In the genomic region with DNA sequence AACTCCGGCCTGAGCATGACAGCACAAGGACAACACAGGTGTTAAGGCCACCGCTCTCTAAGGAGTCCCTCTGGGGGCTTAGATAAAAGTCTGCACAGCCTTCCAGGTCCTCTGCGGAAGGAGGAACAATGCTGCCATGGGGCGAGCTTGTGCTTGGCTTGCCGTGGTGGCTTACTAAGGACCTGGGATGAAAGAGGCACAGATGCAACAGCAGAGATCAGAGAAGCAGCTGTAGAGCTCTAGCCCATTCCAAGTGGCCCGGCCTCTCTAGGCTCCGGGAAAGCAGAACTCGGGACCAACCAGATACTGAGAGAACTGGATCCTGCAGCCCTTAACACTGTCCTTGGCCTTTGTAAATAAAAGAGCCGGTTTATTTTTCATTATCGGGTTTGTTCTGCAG, we compare ENCODE assay signal across 14 mouse cellular contexts. TPM values are rescaled to one million over a fixed set of nuclear protein-coding genes. Genes with fewer than 3 reads are reported as not detected.
DNase-seq lines count a peak whose midpoint lies in the region; ATAC-seq lines count a peak whose summit lies in the region.
"Had no signal": no experiment of that assay in that cellular context is flagged by ENCODE, and none has a peak within 500 bp of the region (broad histone marks: within the 10 kb centered on the region; RNA-seq: fewer than 3 reads in every experiment).

No protein-coding gene starts in this region.

- 65% methylated on average over 10 of the region's 10 CpGs for WGBS in heart, embryonic 13.5 days
- WGBS in liver, embryonic 16.5 days (ENCODE audit: insufficient replicate concordance), result 65% methylated on average over 10 of the region's 10 CpGs

- H3K27ac ChIP-seq in heart, embryonic 13.5 days (replicated peaks), result peak overlapping the region; percentile 64
- H3K27ac ChIP-seq in liver, embryonic 16.5 days (ENCODE audit: low read length), result peak overlapping the region; percentile 88
- H3K27ac ChIP-seq: left cerebral cortex, adult 2 months; macrophage; neural tube, embryonic 13.5 days had no signal

- peak overlapping the region; percentile 51; the same call in 1 of the 2 replicates for H3K9ac ChIP-seq in heart, embryonic 13.5 days
- peak overlapping the region; percentile 66 for H3K9ac ChIP-seq in liver, embryonic 16.5 days (ENCODE audit: low read depth, low read length)
- H3K9ac ChIP-seq: neural tube, embryonic 13.5 days had no signal

- peak overlapping the region; percentile 20 for H3K4me2 ChIP-seq in heart, embryonic 13.5 days
- peak overlapping the region; percentile 57 for H3K4me2 ChIP-seq in liver, embryonic 16.5 days (ENCODE audit: low read depth, low read length)
- H3K4me2 ChIP-seq: neural tube, embryonic 13.5 days had no signal

- ATAC-seq in heart, embryonic 13.5 days (ENCODE audit: extremely low read depth, insufficient number of reproducible peaks, low FRiP score, low TSS enrichment), result no peak
- ATAC-seq in liver, embryonic 16.5 days (ENCODE audit: low read depth), result no peak

- no peaks in the 10 kb centered on the region for H3K9me3 ChIP-seq in heart, embryonic 13.5 days
- no peaks in the 10 kb centered on the region for H3K9me3 ChIP-seq in erythroblast, embryonic 14.5 days (ENCODE audit: control insufficient read depth, low read length)
- H3K9me3 ChIP-seq in liver, embryonic 16.5 days (replicated peaks; ENCODE audit: control insufficient read depth, low read length), result no peaks in the 10 kb centered on the region
- H3K9me3 ChIP-seq: neural tube, embryonic 13.5 days had no signal

- peaks cover 62% of the 10 kb centered on the region for H3K36me3 ChIP-seq in heart, embryonic 13.5 days
- peaks cover 92% of the 10 kb centered on the region for H3K36me3 ChIP-seq in erythroblast, embryonic 14.5 days (ENCODE audit: control insufficient read depth)
- H3K36me3 ChIP-seq in liver, embryonic 16.5 days (ENCODE audit: control insufficient read depth, insufficient read depth), result peaks cover 37% of the 10 kb centered on the region

- peaks cover 71% of the 10 kb centered on the region for H3K4me1 ChIP-seq in heart, embryonic 13.5 days
- peaks cover 77% of the 10 kb centered on the region for H3K4me1 ChIP-seq in erythroblast, embryonic 14.5 days (ENCODE audit: control insufficient read depth)
- peaks cover 64% of the 10 kb centered on the region for H3K4me1 ChIP-seq in liver, embryonic 16.5 days (ENCODE audit: control insufficient read depth, low read depth, low read length)

- H3K4me3 ChIP-seq in heart, embryonic 13.5 days, result peak overlapping the region; percentile 10
- peak overlapping the region; percentile 79 for H3K4me3 ChIP-seq in erythroblast, embryonic 14.5 days (replicated peaks)
- peak overlapping the region; percentile 62 for H3K4me3 ChIP-seq in liver, embryonic 16.5 days (ENCODE audit: low read depth, low read length)
- H3K4me3 ChIP-seq: left cerebral cortex, adult 2 months; neural tube, embryonic 13.5 days had no signal

- DNase-seq in heart, adult 8-10 months (ENCODE audit: low spot score), result no peak
- peak; percentile 16 for DNase-seq in MEL-GATA-1-ER (ENCODE audit: extremely low read depth, low read depth)
- no peak for DNase-seq in ovary, adult 18-20 months (ENCODE audit: low spot score)
- DNase-seq in thymus, postnatal 14 days, result no peak
- DNase-seq: kidney, postnatal 36 days; lung, adult 18-20 months; thymus, postnatal 25 days had no signal

- H3K27me3 ChIP-seq in heart, embryonic 13.5 days (replicated peaks), result no peaks in the 10 kb centered on the region
- H3K27me3 ChIP-seq in erythroblast, embryonic 14.5 days (ENCODE audit: control insufficient read depth), result no peaks in the 10 kb centered on the region
- H3K27me3 ChIP-seq in liver, embryonic 16.5 days (ENCODE audit: control insufficient read depth, insufficient read depth, low read depth, low read length), result no peaks in the 10 kb centered on the region
- H3K27me3 ChIP-seq: CH12.LX; neural tube, embryonic 13.5 days had no signal

RNA-seq across cellular contexts. Expression of gene Pnma1, which starts 3.6 kb away (rescaled TPM):
- polyA plus RNA-seq in heart, embryonic 13.5 days (2015; fragmentation: Nextera tagmentation; extraction: Ambion mirVana), result 0.48 and 0.65 TPM in 2 replicates
- total RNA-seq in heart, adult 8-10 months (2022), result under 1 TPM in 2 of 4 experiments, not detected in 2; 0.11 TPM
- polyA plus RNA-seq in erythroblast, embryonic 14.5 days (2012), result 0.02 and 0.03 TPM in 2 replicates
- polyA plus RNA-seq in liver, embryonic 16.5 days (2015; fragmentation: Nextera tagmentation; extraction: Ambion mirVana), result 0.12 and 0.14 TPM in 2 replicates

RNA-seq across cellular contexts. Expression of gene Dnal1, which starts 37.7 kb away (rescaled TPM):
- polyA plus RNA-seq in heart, embryonic 13.5 days (2015; fragmentation: Nextera tagmentation; extraction: Ambion mirVana), result 2.2 and 2.6 TPM in 2 replicates
- total RNA-seq in heart, adult 8-10 months (2022), result 1 to 10 TPM; 6.2 to 7.8 (median 7.0) TPM
- not detected in 2 replicates for polyA plus RNA-seq in erythroblast, embryonic 14.5 days (2012)
- polyA plus RNA-seq in liver, embryonic 16.5 days (2015; fragmentation: Nextera tagmentation; extraction: Ambion mirVana), result 0.33 and 0.42 TPM in 2 replicates

RNA-seq across cellular contexts. Expression of gene Acot6, which starts 51.5 kb away (rescaled TPM):
- 0.71 and 0.74 TPM in 2 replicates for polyA plus RNA-seq in heart, embryonic 13.5 days (2015; fragmentation: Nextera tagmentation; extraction: Ambion mirVana)
- total RNA-seq in heart, adult 8-10 months (2022), result 1 to 10 TPM; 1.9 to 2.8 (median 2.4) TPM
- not detected in 2 replicates for polyA plus RNA-seq in erythroblast, embryonic 14.5 days (2012)
- polyA plus RNA-seq in liver, embryonic 16.5 days (2015; fragmentation: Nextera tagmentation; extraction: Ambion mirVana), result 0.33 and 0.41 TPM in 2 replicates

Comparison
In these comparisons a context has a peak if more than half of its experiments do, and no peak if none do; other contexts are left out.
1. H3K4me3 ChIP-seq: peak in every context shown above with its lines; median percentile 79 in erythroblast, embryonic 14.5 days; 62 in liver, embryonic 16.5 days; 10 in heart, embryonic 13.5 days.